Mouse (Mus musculus): Measurements from ENCODE around the gene Epb41l2. TPM values are rescaled to one million over a fixed set of nuclear protein-coding genes. Genes with fewer than 3 reads are reported as not detected.

The Epb41l2 gene
- polyA plus RNA-seq, 1 experiment from 2014 or later: 79.4 TPM

- no peak for DNase-seq (ENCODE audit: low spot score)
- H3K27me3 ChIP-seq (ENCODE audit: low read depth, poor library complexity, severe bottlenecking): no peaks in the 10 kb centered on the region
- H3K4me3 ChIP-seq: no peak overlapping the region
- no peak overlapping the region for H3K27ac ChIP-seq
- peaks cover 18% of the 10 kb centered on the region for H3K4me1 ChIP-seq
- 89% methylated on average over 1 of the region's 1 CpGs for WGBS
- H3K36me3 ChIP-seq: no peaks in the 10 kb centered on the region
- H3K9me3 ChIP-seq (replicated peaks): no peaks in the 10 kb centered on the region
Measured at GRCm38 (mm10) chr10:25393721-25394120, 34.1 kb downstream of the Epb41l2 start.

- peaks cover 32% of the 10 kb centered on the region for H3K4me1 ChIP-seq
- 94% methylated on average over 5 of the region's 5 CpGs for WGBS
- no peak overlapping the region for H3K4me3 ChIP-seq
- no peaks in the 10 kb centered on the region for H3K36me3 ChIP-seq
- no peak overlapping the region for H3K27ac ChIP-seq
- no peaks in the 10 kb centered on the region for H3K9me3 ChIP-seq (replicated peaks)
- no peak for DNase-seq (ENCODE audit: low spot score)
- no peaks in the 10 kb centered on the region for H3K27me3 ChIP-seq (ENCODE audit: low read depth, poor library complexity, severe bottlenecking)
Measured at GRCm38 (mm10) chr10:25395236-25395886, 35.8 kb downstream of the Epb41l2 start.

GRCm38 (mm10) chr10:25396859-25397258, 37.3 kb downstream of the Epb41l2 start:
- Histone ChIP-seq H3K27me3 (ENCODE audit: low read depth, poor library complexity, severe bottlenecking) (no peaks in the 10 kb centered on the region), H3K4me3 (no peak overlapping the region), H3K4me1 (peaks cover 35% of the 10 kb centered on the region), H3K27ac (no peak overlapping the region), H3K9me3 (replicated peaks) (no peaks in the 10 kb centered on the region), H3K36me3 (no peaks in the 10 kb centered on the region)
- 88% methylated on average over 3 of the region's 3 CpGs for WGBS
- no peak for DNase-seq (ENCODE audit: low spot score)

GRCm38 (mm10) chr10:25397767-25398690, 38.4 kb downstream of the Epb41l2 start:
- Histone ChIP-seq H3K4me3 (no peak overlapping the region), H3K9me3 (replicated peaks) (no peaks in the 10 kb centered on the region), H3K36me3 (no peaks in the 10 kb centered on the region), H3K27me3 (ENCODE audit: low read depth, poor library complexity, severe bottlenecking) (no peaks in the 10 kb centered on the region), H3K4me1 (peaks cover 29% of the 10 kb centered on the region), H3K27ac (no peak overlapping the region)
- 70% methylated on average over 14 of the region's 14 CpGs for WGBS
- no peak for DNase-seq (ENCODE audit: low spot score)

GRCm38 (mm10) chr10:25399016-25399415, 39.4 kb downstream of the Epb41l2 start:
- Histone ChIP-seq H3K4me1 (peaks cover 36% of the 10 kb centered on the region), H3K36me3 (no peaks in the 10 kb centered on the region), H3K4me3 (no peak overlapping the region), H3K9me3 (replicated peaks) (no peaks in the 10 kb centered on the region), H3K27me3 (ENCODE audit: low read depth, poor library complexity, severe bottlenecking) (no peaks in the 10 kb centered on the region), H3K27ac (no peak overlapping the region)
- WGBS: 77% methylated on average over 4 of the region's 4 CpGs
- DNase-seq (ENCODE audit: low spot score): no peak

- peaks cover 38% of the 10 kb centered on the region for H3K4me1 ChIP-seq
- H3K9me3 ChIP-seq (replicated peaks): no peaks in the 10 kb centered on the region
- WGBS: 75% methylated on average over 8 of the region's 8 CpGs
- no peaks in the 10 kb centered on the region for H3K36me3 ChIP-seq
- H3K27ac ChIP-seq: no peak overlapping the region
- no peak for DNase-seq (ENCODE audit: low spot score)
- no peak overlapping the region for H3K4me3 ChIP-seq
- H3K27me3 ChIP-seq (ENCODE audit: low read depth, poor library complexity, severe bottlenecking): no peaks in the 10 kb centered on the region
Measured at GRCm38 (mm10) chr10:25400076-25400475, 40.5 kb downstream of the Epb41l2 start.

- Histone ChIP-seq H3K4me3 (no peak overlapping the region), H3K27ac (no peak overlapping the region), H3K9me3 (replicated peaks) (no peaks in the 10 kb centered on the region), H3K27me3 (ENCODE audit: low read depth, poor library complexity, severe bottlenecking) (no peaks in the 10 kb centered on the region), H3K36me3 (no peaks in the 10 kb centered on the region), H3K4me1 (peaks cover 38% of the 10 kb centered on the region)
- no peak for DNase-seq (ENCODE audit: low spot score)
- 95% methylated on average over 9 of the region's 9 CpGs for WGBS
Measured at GRCm38 (mm10) chr10:25400646-25401045, 41.0 kb downstream of the Epb41l2 start.

- 77% methylated on average over 2 of the region's 2 CpGs for WGBS
- no peak for DNase-seq (ENCODE audit: low spot score)
- Histone ChIP-seq H3K4me1 (peaks cover 38% of the 10 kb centered on the region), H3K27me3 (ENCODE audit: low read depth, poor library complexity, severe bottlenecking) (no peaks in the 10 kb centered on the region), H3K4me3 (no peak overlapping the region), H3K36me3 (no peaks in the 10 kb centered on the region), H3K27ac (no peak overlapping the region), H3K9me3 (replicated peaks) (no peaks in the 10 kb centered on the region)
Measured at GRCm38 (mm10) chr10:25401356-25401755, 41.8 kb downstream of the Epb41l2 start.

- no peaks in the 10 kb centered on the region for H3K9me3 ChIP-seq (replicated peaks)
- H3K27me3 ChIP-seq (ENCODE audit: low read depth, poor library complexity, severe bottlenecking): no peaks in the 10 kb centered on the region
- H3K27ac ChIP-seq: no peak overlapping the region
- 84% methylated on average over 1 of the region's 1 CpGs for WGBS
- no peak for DNase-seq (ENCODE audit: low spot score)
- peaks cover 34% of the 10 kb centered on the region for H3K4me1 ChIP-seq
- H3K4me3 ChIP-seq: no peak overlapping the region
- H3K36me3 ChIP-seq: no peaks in the 10 kb centered on the region
Measured at GRCm38 (mm10) chr10:25402886-25403285, 43.3 kb downstream of the Epb41l2 start.

GRCm38 (mm10) chr10:25403813-25404701, 44.5 kb downstream of the Epb41l2 start:
- no peak overlapping the region for H3K4me3 ChIP-seq
- no peaks in the 10 kb centered on the region for H3K9me3 ChIP-seq (replicated peaks)
- WGBS: 77% methylated on average over 15 of the region's 15 CpGs
- H3K27me3 ChIP-seq (ENCODE audit: low read depth, poor library complexity, severe bottlenecking): no peaks in the 10 kb centered on the region
- no peak for DNase-seq (ENCODE audit: low spot score)
- H3K36me3 ChIP-seq: no peaks in the 10 kb centered on the region
- H3K4me1 ChIP-seq: peaks cover 27% of the 10 kb centered on the region
- no peak overlapping the region for H3K27ac ChIP-seq

- no peak overlapping the region for H3K27ac ChIP-seq
- peaks cover 22% of the 10 kb centered on the region for H3K4me1 ChIP-seq
- WGBS: 79% methylated on average over 6 of the region's 6 CpGs
- H3K9me3 ChIP-seq (replicated peaks): no peaks in the 10 kb centered on the region
- H3K36me3 ChIP-seq: no peaks in the 10 kb centered on the region
- H3K27me3 ChIP-seq (ENCODE audit: low read depth, poor library complexity, severe bottlenecking): no peaks in the 10 kb centered on the region
- H3K4me3 ChIP-seq: no peak overlapping the region
- DNase-seq (ENCODE audit: low spot score): no peak
Measured at GRCm38 (mm10) chr10:25404702-25405098, 45.1 kb downstream of the Epb41l2 start.

- Histone ChIP-seq H3K36me3 (no peaks in the 10 kb centered on the region), H3K4me1 (peaks cover 14% of the 10 kb centered on the region), H3K27me3 (ENCODE audit: low read depth, poor library complexity, severe bottlenecking) (no peaks in the 10 kb centered on the region), H3K27ac (no peak overlapping the region), H3K4me3 (no peak overlapping the region), H3K9me3 (replicated peaks) (no peaks in the 10 kb centered on the region)
- WGBS: 86% methylated on average over 8 of the region's 8 CpGs
- DNase-seq (ENCODE audit: low spot score): no peak
Measured at GRCm38 (mm10) chr10:25405551-25405950, 46.0 kb downstream of the Epb41l2 start.
